Mouse (Mus musculus) frontal cortex, postnatal 14 days (tissue): ENCODE results near the gene Cspg5.
A peak's percentile ranks its signal among the peaks of the same experiment; 100 is the strongest.

ENCODE experiments used
- DNase-seq, 2 experiments: peaks; one replicate each; pipeline ENCODE4 v3.0.0; 2022; ENCODE audit warnings: low spot score in 2 of 2

The Cspg5 gene

DNA sequence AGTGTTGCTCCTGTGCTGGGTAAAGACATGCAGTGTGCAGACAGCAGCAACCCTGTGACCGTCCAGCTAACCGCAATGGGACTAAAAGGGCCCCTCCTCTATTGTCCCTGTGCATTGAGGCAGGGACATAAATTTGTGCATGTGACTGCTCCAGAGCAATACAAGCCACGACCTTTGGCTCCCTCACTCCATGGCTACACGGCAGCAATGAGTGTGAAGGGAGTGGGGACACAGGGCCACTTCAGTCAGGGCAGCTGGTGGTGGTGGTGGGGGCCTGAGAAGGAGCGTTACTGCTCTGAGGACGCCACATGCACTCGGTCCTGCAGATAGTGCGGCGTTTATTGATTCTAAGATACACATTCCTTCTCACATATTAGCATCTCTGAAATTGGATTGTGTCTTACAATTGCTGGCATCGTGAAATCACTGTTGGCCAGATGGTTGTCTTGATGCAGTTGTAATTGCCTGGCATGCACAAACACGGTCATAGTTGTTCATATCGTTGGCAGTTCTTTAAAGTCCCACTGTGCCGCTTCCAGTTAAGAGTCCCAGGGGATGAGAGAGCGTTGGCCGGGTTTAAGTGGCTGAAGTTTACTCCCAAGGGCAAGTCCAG, 11.9 kb downstream of the Cspg5 start:
- no peak for DNase-seq

DNA sequence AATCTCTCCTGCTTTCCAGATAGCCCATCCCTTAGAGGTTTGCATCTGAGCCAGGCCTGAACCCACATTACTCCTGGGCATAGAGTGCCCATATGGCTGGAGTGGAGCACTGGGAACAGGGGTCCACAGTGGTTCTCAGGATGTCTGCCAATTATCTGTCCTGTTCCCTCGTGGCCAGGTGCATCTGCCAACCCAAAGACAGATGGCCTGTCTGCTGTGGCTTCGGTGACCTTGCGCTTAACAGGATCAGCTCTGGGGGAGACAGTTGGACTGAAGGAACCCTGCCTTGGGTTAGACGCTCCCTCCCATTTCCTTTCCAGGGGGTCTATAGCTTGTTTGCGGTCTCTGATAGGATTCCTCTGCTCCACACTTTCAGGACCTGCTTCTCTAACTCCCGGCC, 15.1 kb downstream of the Cspg5 start:
- DNase-seq = no peak

DNA sequence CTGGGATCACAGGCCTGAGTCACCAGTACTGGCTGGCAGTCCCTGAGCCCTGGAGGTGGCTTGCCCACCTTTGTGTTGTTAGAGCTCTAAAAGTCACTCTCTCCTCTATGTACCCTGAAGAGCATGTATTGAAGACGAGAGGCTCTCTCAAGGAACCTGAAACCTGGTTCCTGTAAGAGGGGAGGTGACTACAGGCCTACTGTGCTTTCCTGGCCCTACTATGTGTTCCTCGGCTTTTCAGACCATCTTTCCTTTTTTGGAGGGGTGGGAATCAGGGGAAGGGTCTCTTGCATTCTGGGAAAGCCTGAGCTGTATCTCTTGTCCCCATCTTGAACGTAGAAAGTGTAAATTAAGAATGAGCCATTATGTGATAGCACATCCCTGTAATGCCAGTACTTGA, 15.5 kb downstream of the Cspg5 start:
- no peak for DNase-seq

DNA sequence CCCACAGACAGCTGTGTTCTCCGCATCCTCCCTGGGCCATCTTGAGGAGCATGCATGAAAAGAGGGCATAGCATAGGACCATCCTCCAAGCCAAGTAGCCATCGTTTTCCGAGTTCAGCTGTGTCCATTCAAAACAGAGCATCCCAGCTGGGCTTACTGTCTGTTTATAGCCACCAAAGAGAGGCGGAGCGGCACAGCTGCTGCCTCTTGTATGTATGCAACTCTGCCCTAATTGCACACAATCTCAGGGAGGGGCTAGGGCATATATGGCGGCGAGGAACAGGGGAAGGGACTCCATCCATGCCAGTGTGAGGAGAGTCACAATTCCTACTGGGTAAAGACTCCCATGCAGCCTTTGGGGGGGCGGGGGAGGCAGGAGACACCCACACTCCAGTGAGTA, 19.6 kb downstream of the Cspg5 start:
- DNase-seq = no peak

DNA sequence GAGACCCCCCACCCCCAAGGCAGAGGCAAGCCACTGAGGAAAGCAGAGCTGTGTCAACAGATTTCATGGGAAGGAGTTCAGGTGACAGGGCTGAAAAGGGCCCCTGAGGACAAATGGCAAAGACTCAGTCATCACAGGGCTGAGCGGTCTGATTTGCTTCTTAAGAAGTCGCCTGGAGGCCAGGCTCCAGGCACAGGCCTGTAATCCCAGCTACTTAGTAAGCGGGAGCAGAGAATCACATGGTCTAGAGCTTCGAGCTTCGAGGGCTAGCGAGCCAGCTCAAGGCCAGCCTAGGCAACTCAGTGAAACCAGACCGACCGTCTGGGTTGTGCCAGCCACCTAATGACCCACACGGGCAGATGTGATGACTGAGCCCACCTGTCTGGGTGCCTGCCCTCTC, 21.4 kb downstream of the Cspg5 start:
- no peak for DNase-seq

DNA sequence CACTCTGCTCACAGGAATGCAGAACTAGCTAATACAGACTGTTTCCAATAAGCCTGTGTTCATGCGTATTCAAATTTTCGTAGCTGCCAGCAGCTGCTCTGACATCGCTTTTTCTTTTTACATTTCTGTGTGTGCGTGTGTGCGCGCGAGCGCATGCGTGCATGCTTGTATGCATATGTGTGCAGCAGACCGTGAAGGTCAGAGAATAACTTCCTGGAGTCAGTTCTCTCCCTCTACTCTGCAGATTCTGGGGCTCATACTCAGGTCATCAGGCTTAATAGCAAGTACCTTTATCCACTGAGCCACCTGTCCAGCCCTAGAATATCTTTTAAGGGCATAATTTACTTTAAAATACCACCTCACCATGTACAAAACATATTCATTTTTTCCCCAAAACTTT, 24.8 kb downstream of the Cspg5 start:
- no peak for DNase-seq

DNA sequence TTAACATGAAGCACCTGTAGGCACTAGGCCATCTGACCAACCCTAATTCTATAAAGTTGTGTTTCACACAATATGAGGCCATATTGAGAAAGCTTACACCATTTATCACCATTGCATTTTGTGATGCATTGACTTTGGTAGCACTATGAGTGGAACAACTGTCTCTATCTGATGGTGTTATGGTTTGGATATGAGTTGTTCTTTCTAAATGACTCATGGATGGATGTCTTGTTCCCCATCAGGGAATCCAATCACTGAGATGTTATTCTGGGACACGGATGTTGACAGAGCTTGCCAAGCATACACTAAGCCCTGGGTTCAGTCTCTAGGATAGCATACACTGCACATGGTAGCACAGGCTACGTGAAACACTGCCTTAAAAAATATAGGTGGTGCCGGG, 28.7 kb downstream of the Cspg5 start:
- no peak for DNase-seq

DNA sequence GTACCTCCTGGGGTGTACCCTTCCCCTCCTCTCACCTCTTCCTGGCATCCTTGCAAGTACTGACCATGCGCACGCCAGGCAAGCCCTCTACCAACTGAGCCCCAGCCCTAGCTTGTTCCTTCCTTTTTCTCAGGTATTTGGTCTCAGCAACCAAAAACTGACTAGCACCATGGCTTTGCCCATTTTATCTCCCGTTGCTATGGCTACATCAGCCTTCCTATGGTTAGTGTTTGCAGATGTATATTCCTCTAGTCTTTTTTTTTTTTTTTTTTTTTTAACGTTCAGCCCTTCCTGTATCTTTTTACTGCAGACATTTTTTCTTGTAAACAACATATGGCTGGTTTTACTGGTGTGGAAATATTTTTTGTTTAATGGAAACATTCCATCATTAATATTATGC, 29.9 kb downstream of the Cspg5 start:
- no peak for DNase-seq

DNA sequence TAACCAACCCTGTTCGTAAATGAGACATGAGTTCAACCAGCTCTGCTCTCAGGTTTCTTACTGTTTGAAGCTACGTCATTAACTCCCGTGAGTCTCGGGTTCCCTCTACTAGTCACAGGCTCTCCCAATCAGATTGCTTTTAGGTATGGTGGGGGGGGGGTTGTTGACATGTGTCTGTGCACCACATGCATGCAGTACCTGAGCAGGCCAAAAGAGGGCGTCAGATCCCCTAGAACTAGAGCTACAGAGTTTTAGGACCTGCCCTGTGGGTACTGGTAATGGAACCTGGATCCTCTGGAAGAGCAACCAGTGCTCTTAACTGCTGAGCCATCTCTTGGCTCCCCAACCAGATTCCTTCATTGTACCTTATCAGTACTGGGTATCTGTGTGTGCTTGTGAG, 32.3 kb downstream of the Cspg5 start:
- no peak for DNase-seq

DNA sequence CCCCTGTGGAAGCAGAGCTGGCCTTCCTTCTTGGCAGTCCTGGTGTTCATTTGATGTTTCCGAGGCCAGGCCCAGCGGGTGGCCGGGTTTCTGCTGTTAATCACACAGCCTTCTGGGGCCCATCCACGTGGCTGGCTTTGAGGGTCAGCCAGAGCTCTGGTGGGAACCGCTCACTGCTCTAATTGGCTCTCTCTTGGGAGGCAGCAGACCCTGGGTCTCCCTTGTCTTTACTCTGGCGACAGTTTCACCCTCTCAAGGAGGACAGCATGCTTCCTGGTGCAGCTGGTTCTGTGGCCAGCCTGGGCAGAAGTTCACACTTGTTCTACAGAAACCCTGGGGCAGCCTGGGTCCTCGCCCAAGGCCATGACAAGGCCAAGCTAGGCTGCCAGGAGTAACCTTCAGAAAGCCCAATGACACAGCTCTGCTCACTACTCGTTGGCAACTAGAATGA, 33.9 kb downstream of the Cspg5 start:
- peak; percentile 47 to 84 for DNase-seq

DNA sequence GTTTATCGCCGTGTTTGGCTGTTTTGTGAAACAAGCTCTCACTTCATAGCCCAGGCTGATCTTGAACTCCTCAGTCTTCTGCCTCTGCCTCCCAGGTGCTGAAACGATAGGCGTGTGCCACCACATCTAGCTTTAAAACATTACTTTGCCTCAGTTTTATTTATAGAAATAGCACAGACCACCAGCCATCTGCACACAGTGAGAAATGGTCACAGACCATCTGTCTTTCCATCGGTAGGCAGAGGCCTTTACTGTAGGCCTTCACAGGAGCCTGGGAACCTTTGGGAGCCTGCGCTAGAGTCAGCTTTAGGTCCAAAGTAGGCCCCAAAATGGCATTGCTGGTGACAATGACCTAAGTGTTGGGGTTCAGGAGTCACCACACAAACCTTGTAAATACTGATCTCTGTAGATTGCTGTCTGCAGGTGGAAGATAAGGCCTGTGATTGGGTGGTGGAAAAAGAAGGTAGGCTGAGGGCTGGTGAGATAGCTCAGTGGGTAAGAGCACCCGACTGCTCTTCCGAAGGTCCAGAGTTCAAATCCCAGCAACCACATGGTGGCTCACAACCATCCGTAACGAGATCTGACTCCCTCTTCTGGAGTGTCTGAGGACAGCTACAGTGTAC, 40.6 kb downstream of the Cspg5 start:
- DNase-seq = no peak

DNA sequence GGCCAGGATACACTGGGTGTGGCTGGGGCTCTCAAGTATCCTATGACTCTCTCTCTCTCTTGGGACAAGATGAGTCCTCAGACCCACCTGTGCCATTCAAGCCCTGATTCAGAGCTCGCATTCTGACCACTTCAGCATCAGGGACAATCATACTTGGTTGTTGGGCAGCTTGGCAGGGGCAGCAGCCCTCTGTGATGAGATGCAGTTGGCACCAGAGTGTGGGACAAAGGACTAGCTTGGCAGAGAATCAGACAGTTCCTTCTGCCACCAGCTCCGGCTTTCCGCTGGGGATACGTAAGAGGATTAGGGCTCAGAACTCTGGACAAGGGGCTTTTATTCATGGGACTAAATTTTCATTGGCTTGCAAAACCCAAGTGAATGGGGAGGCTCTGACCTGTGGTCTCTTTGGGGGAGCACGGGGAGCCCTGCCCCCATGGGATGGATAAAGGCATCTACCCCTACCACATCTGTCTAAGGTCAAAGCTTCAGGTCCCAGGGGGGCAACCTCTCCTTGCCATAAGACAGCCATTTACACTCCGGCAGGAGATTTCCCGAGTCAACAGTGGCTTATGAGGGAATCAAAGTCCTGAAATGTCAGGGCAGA, 43.8 kb downstream of the Cspg5 start:
- peak; percentile 32 to 70 for DNase-seq

DNA sequence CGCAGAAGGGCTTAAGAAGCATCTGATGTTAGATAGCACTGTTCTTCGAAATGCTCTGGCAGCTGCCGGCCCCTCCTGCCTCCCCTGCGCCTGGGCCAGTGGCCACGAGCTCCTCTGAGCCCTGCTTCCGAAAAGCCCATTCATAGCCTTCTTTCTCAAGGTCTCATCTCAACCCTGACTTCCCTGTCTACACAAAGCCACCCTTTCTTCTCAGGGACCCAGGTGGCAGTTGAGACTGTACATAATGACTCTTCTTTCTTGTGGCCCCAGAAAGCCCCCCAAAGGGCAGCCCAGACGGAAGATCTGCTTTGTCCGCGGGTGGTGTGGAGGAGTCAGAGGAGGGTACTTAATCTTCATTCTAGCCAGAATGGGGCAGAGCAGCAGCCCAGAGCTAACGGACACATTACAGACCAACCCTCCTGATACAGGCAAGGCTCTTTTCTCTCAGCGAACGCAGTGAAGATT, 49.7 kb downstream of the Cspg5 start:
- DNase-seq = peak; percentile 35 to 51

DNA sequence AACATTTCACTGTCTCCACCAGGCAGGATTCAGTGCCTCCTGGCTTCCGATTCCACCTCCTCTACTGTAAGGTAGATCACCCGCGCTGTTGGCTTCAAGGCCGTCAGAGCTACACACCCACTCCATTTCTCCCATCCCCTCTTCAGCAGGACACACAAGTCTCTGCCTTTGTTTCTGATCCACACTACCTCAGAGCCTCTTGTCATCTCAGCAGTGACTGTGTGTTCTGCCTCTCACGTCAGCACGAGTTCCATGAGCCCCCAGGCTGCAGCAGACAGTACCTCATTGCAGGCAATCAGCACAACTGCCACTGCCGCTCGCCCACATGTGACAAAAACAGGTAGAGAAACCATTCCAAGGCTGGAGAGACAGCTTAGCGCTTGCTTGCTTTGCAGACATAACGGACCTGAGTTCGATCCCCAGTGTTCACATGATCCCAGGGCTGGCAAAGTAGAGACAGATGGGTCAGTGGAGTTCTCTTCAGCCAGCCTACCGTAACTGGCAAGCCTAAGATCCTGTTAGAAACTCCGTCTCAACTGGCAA, 50.4 kb downstream of the Cspg5 start:
- no peak for DNase-seq

DNA sequence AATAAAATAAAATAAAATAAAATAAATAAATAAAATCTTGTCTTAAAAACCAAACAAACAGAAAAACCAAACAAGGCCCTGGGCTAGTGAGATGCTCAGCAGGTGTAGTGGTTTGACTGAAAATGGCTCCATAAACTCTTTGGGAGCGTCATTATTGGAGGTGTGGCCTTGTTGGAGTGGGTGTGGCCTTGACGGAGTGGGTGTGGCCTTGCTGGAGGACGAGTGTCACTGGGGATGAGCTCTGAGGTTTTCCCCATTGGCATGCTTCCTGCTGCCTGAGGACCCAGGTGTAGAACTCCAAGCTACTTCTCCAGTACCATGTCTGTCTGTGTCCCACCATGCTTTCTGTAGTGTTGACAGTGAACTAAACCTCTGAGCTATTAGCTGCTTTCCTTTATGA, 51.2 kb downstream of the Cspg5 start:
- DNase-seq = no peak

DNA sequence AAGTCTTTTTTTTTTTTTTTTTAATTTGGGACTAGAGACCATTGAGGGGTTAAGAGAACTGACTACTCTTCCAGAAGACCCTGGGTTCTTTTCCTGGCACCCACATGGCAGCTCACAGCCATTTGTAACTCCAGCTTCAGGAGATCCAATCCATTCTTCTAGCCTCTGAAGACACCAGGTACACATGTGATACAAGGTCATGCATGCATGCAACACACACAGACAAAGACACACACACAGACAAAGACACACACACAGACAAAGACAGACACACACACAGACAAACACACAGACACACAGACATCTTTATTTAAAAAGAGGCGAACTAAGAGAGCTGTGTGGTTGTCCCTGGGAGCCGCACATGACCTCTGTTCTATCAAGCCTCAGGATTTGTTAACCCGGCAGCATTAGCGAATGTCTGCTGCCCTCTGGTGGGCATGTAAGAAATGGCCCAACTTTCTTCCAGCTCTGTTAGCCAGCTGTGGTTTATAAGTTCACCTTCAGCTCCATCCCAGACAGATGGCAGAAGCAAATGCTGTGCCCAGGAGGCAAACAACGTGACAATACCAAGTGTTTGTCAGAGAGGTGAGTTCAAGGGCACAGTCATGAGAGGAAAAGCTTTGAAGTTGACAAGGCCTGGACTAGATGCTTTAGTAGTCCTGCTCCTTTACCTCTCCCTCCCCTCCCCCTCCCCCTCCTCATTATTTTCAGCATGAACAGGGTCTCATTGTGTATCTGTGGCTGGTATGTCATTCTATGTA, 53.5 kb downstream of the Cspg5 start:
- peak; percentile 81 to 85 for DNase-seq

DNA sequence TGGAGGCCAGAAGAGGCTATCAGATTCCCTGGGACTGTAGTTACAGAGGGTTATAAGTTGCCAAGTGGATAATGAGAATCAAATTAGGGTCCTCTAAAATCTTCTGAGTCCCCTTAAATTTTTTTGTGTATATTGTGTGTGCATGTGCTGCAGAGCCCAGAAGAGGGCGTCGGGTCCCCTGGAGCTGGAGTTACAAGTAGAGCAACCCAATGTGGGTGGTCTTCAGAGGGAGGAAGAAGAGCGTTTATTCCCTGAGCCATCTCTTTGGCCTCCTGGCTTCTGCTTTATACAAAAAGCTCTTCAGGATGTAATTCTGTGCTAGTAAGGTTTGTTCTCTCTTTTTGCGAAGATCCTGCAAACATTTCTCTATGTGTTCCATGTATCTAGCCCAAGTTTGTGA, 60.9 kb downstream of the Cspg5 start:
- DNase-seq = no peak

DNA sequence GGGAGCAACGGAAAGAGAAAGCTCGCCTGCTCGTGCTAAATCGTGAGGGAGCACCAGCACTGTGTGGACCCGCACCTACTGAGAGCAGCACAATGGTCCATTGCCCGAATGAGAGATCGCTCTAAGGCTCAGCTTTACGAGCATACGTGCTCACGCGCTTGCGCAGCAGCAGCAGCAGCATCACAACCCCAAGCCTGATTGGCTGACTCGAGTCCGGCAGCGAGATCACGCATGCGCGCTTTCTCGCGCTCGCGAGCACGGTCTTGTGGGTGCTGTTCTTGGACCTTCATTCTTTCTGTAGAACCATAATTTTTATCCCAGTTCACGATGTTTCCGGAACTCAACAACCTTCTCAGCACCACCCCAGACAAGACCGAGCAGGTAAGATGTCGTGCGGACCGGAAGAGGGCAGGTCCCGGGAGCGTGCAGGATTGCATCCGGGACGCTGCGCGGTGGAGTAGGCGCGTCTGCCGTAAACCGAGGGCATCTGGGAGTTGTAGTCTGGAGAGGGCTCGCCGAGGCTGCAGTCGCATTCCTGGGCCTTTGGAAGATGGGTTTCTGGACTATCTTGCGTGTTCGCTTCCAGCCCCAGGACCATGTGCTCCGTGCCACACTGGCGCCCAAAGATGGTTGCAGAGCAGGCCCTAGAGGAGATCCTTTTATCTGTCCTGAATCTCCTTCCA, 61.5 kb downstream of the Cspg5 start, which contains the start of gene Elp6:
TSS of gene Elp6 (plus strand) at position 205 of the 683 bp plus-strand sequence.
- peak; percentile 89 to 90 for DNase-seq

DNA sequence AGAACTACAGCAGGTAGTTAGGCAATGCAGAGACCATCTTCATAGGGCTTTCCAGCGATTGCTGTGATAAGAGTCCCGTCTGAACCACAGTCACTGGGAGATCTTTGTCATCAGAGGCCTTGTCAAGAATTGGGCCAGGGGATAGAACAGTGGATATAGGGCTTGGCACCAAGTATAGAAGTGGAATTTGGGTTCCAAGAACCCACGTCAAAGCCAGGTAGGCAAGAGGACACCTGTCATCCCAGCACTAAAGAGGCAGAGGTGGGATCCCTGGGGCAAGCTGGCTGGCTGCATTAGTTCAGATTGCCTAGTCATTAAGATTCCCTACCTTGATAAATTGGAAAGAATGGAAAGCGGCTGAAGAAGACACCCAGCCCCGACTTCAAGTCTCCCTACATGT, 62.8 kb downstream of the Cspg5 start:
- no peak for DNase-seq
